Mouse (Mus musculus) retina, postnatal 1 day (tissue): Measurements from ENCODE around the gene Nfkbie.

Experiments used
- DNase-seq: peaks from one replicate; pipeline ENCODE4 v3.0.0-alpha.2; 2012

Gene Nfkbie

GRCm38 (mm10) chr17:45599446-45600242 lies 44.1 kb downstream of the Nfkbie start, which contains the start of gene Slc29a1:
TSS of gene Slc29a1 (minus strand) at chr17:45599606.
- DNase-seq, result peak; percentile 77

GRCm38 (mm10) chr17:45600267-45600666 lies 44.8 kb downstream of the Nfkbie start:
- DNase-seq, result no peak

- DNase-seq, result no peak
These were observed 45.8 kb downstream of the Nfkbie start for GRCm38 (mm10) chr17:45601325-45601724.

- peak; percentile 63 for DNase-seq
These were observed 46.4 kb downstream of the Nfkbie start, which contains the start of gene Mymx for GRCm38 (mm10) chr17:45601877-45602304. TSS of gene Mymx (minus strand) at chr17:45602102.

- no peak for DNase-seq
These were observed 47.5 kb downstream of the Nfkbie start for GRCm38 (mm10) chr17:45602984-45603383.

- DNase-seq, result no peak
These were observed 51.7 kb downstream of the Nfkbie start for GRCm38 (mm10) chr17:45606992-45607879.

- DNase-seq, result no peak
These were observed 52.9 kb downstream of the Nfkbie start for GRCm38 (mm10) chr17:45608396-45608795.

GRCm38 (mm10) chr17:45610144-45610866 lies 54.8 kb downstream of the Nfkbie start:
- DNase-seq, result peak; percentile 20

- no peak for DNase-seq
These were observed 56.5 kb downstream of the Nfkbie start for GRCm38 (mm10) chr17:45612008-45612407.
